Comparison of ENCODE assay signal across 8 mouse cellular contexts in the genomic region with DNA sequence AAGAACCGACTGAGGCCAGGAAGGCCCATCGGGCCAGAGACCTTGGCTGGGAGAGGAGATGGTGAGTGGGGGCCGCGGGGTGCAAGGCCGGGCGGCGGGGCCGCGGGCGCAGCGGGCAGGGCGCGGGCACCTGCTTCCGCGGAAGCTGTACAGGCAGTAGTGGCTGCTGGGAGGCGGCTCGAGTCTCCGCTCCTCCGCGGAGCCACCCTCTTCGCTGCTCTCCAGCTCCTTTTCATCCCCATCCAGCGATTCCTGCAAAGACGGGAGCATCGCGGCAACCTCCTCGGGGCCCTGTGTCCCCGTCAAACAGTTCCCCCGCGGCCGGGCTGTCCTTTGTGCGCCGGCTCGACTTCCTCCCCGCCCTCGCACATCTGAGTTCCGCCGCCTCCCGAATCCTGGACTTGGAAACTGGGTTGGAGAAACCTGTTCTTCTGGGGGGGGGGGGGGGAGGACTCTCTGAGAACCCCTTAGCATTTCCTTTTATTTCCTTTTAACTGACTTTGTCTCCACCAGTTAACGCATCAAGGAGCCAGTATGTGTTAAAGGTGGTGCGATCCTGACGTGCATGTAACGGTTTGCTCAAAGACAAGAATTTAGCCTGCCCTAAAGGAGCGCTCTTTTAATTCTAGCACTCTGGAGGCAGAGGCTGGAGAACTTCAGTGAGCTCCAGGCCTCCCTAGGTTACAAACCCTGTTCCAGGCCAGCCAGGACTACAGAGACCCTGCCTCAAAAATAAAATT. TPM values are rescaled to one million over a fixed set of nuclear protein-coding genes. Genes with fewer than 3 reads are reported as not detected.
DNase-seq lines count a peak whose midpoint lies in the region; ATAC-seq lines count a peak whose summit lies in the region.

A gene (minus strand): TSS at position 323 of the 740 bp plus-strand sequence.

- no peaks in the 10 kb centered on the region for H3K9me3 ChIP-seq in intestine, embryonic 15.5 days
- no peaks in the 10 kb centered on the region for H3K9me3 ChIP-seq in midbrain, embryonic 10.5 days (replicated peaks)

- H3K27ac ChIP-seq in intestine, embryonic 15.5 days: peak within 1 kb of the TSS; percentile 90
- H3K27ac ChIP-seq in midbrain, embryonic 10.5 days (replicated peaks): peak within 1 kb of the TSS; percentile 97

- H3K27me3 ChIP-seq in intestine, embryonic 15.5 days (replicated peaks): no peaks in the 10 kb centered on the region
- H3K27me3 ChIP-seq in midbrain, embryonic 10.5 days (ENCODE audit: low read depth, poor library complexity, severe bottlenecking): no peaks in the 10 kb centered on the region

- peaks cover 8% of the 10 kb centered on the region; the same call in 1 of the 2 replicates for H3K36me3 ChIP-seq in intestine, embryonic 15.5 days
- H3K36me3 ChIP-seq in midbrain, embryonic 10.5 days: peaks cover 28% of the 10 kb centered on the region

- H3K4me3 ChIP-seq in intestine, embryonic 15.5 days (replicated peaks): peak within 1 kb of the TSS; percentile 90
- H3K4me3 ChIP-seq in midbrain, embryonic 10.5 days: peak within 1 kb of the TSS; percentile 89

- peak; percentile 86 for ATAC-seq in intestine, embryonic 15.5 days

- peak within 1 kb of the TSS; percentile 90 for H3K4me2 ChIP-seq in intestine, embryonic 15.5 days (replicated peaks)

- intact Hi-C loops in left cerebral cortex, postnatal 36 days (cut with DNase I): no loop called here

- peaks cover 5% of the 10 kb centered on the region; the same call in 1 of the 2 replicates for H3K4me1 ChIP-seq in intestine, embryonic 15.5 days (replicated peaks)
- peaks cover 29% of the 10 kb centered on the region for H3K4me1 ChIP-seq in midbrain, embryonic 10.5 days

- DNase-seq in adrenal gland, adult 8-10 months: peak; percentile 68
- DNase-seq in embryo, embryonic 11 days: peak; percentile 92
- peak; percentile 74 for DNase-seq in gastrocnemius, postnatal 25 days
- peak; percentile 87 for DNase-seq in left cerebral cortex, postnatal 36 days (ENCODE audit: low spot score in 2 of 2)
- DNase-seq in midbrain, embryonic 10.5 days (ENCODE audit: low spot score): peak; percentile 88
- peak; percentile 77 to 78 for DNase-seq in right cerebral cortex, postnatal 36 days (ENCODE audit: low spot score in 2 of 2)
- DNase-seq in urinary bladder, postnatal 4 days (ENCODE audit: low spot score in 2 of 2): peak; percentile 80 to 87

- H3K9ac ChIP-seq in intestine, embryonic 15.5 days: peak within 1 kb of the TSS; percentile 99

- 1% methylated on average over 42 of the region's 43 CpGs for WGBS in intestine, embryonic 15.5 days
- WGBS in midbrain, embryonic 10.5 days: 2% methylated on average over 43 of the region's 43 CpGs

RNA-seq across cellular contexts. Expression of the gene that starts here (rescaled TPM):
- total RNA-seq in adrenal gland, adult 8-10 months (2022): 10 to 100 TPM; 23.4 to 34.3 (median 27.3) TPM
- 10 to 100 TPM; 28.9 to 30.8 TPM for total RNA-seq in gastrocnemius, postnatal 25 days (2021)
- 15.7 and 18.4 TPM in 2 replicates for polyA plus RNA-seq in intestine, embryonic 15.5 days (2015; fragmentation: Nextera tagmentation; extraction: Ambion mirVana)
- total RNA-seq in left cerebral cortex, postnatal 36 days (2021): 10 to 100 TPM; 48.0 to 51.6 TPM
- 24.6 and 27.5 TPM in 2 replicates for polyA plus RNA-seq in midbrain, embryonic 10.5 days (2016; fragmentation: Nextera tagmentation; extraction: Ambion mirVana)

Comparison
In these comparisons a context has a peak if more than half of its experiments do, and no peak if none do; other contexts are left out.
1. Peak in every context shown above with its lines: DNase-seq, ATAC-seq, H3K4me3 ChIP-seq and H3K27ac ChIP-seq.